Mouse (Mus musculus) neutrophil, adult 5-6 weeks (primary cell): ENCODE results near the gene Kif13a. TPM values are rescaled to one million over a fixed set of nuclear protein-coding genes. Genes with fewer than 3 reads are reported as not detected.

ENCODE experiments used
- ATAC-seq: fragments of 151-379, 151-347 bp; 2 replicates; pipeline ENCODE4 v1.8.0; 2017; ENCODE audit warnings: mild to moderate bottlenecking, moderate TSS enrichment; ENCODE audit not compliant: insufficient number of reproducible peaks, poor library complexity, low FRiP score, severe bottlenecking; ENCODE audit errors: extremely low read depth
- total RNA-seq: library from RNA; stranded (forward); fragments of 200-1000 nt; gene quantifications from 2 replicates; pipeline ENCODE4 v1.2.3, GENCODE M21; 2017

Gene Kif13a
- 6.5 and 11.2 TPM in 2 replicates for total RNA-seq

GRCm38 (mm10) chr13:46929719-46930658, at the start of gene Kif13a:
Gene Kif13a (minus strand): TSS chr13:46929867.
- ATAC-seq: peak; percentile 23; the same call in 1 of the 2 replicates

GRCm38 (mm10) chr13:46976532-46976931, 46.9 kb upstream of the Kif13a start:
- ATAC-seq: no peak

GRCm38 (mm10) chr13:46975930-46976329, 46.3 kb upstream of the Kif13a start:
- ATAC-seq: no peak

- no peak for ATAC-seq
Measured at GRCm38 (mm10) chr13:46975031-46975551, 45.4 kb upstream of the Kif13a start.

- ATAC-seq: no peak
Measured at GRCm38 (mm10) chr13:46970286-46970945, 40.7 kb upstream of the Kif13a start.

- ATAC-seq: no peak
Measured at GRCm38 (mm10) chr13:46968626-46969025, 39.0 kb upstream of the Kif13a start.

GRCm38 (mm10) chr13:46967308-46967707, 37.6 kb upstream of the Kif13a start:
- ATAC-seq: no peak

GRCm38 (mm10) chr13:46960878-46961474, 31.3 kb upstream of the Kif13a start:
- no peak for ATAC-seq

- ATAC-seq: no peak
Measured at GRCm38 (mm10) chr13:46959139-46959538, 29.5 kb upstream of the Kif13a start.

GRCm38 (mm10) chr13:46951212-46951611, 21.5 kb upstream of the Kif13a start:
- ATAC-seq: no peak

- no peak for ATAC-seq
Measured at GRCm38 (mm10) chr13:46949741-46950140, 20.1 kb upstream of the Kif13a start.

GRCm38 (mm10) chr13:46948027-46948426, 18.4 kb upstream of the Kif13a start:
- ATAC-seq: no peak

- ATAC-seq: no peak
Measured at GRCm38 (mm10) chr13:46946041-46946440, 16.4 kb upstream of the Kif13a start.

- ATAC-seq: no peak
Measured at GRCm38 (mm10) chr13:46945256-46945655, 15.6 kb upstream of the Kif13a start.

- ATAC-seq: no peak
Measured at GRCm38 (mm10) chr13:46943294-46943693, 13.6 kb upstream of the Kif13a start.

GRCm38 (mm10) chr13:46934116-46934515, 4.4 kb upstream of the Kif13a start:
- ATAC-seq: no peak

GRCm38 (mm10) chr13:46932846-46933245, 3.2 kb upstream of the Kif13a start:
- ATAC-seq: no peak

- no peak for ATAC-seq
Measured at GRCm38 (mm10) chr13:46932049-46932448, 2.4 kb upstream of the Kif13a start.

GRCm38 (mm10) chr13:46930659-46931046, 986 bp upstream of the Kif13a start:
- ATAC-seq: no peak
